Mouse (Mus musculus): Measurements from ENCODE around the gene P2rx4.

The P2rx4 gene

GRCm38 (mm10) chr5:122703574-122703973 lies 3.8 kb upstream of the P2rx4 start:
- DNase-seq (ENCODE audit: low spot score in 2 of 2): no peak

- no peak for DNase-seq (ENCODE audit: low spot score in 2 of 2)
These were observed 2.8 kb upstream of the P2rx4 start for GRCm38 (mm10) chr5:122704571-122704970.

- no peak for DNase-seq (ENCODE audit: low spot score in 2 of 2)
These were observed 2.2 kb upstream of the P2rx4 start for GRCm38 (mm10) chr5:122705174-122705573.

GRCm38 (mm10) chr5:122706917-122707275 lies 448 bp upstream of the P2rx4 start:
- no peak for DNase-seq (ENCODE audit: low spot score in 2 of 2)

DNA sequence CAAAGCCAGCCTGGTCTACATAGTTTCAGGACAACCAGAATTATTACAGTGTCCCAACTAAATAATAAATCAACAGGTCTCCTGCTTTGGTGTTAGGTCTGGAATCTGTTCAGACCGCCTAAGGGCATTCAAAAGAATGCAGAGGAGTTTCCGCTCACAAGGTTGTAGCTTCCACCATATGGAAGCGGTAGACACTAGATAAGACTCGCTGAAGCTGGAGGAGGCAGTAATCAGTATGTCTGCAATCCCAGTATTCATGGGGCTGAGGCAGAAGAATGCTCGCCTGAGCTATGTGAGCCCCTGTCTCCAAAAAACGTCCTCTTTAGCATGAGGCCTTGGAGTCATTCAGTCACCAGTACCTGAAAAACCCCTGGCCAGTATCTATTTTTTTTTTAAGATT lies 1.5 kb downstream of the P2rx4 start:
- DNase-seq (ENCODE audit: low spot score in 2 of 2): no peak

DNA sequence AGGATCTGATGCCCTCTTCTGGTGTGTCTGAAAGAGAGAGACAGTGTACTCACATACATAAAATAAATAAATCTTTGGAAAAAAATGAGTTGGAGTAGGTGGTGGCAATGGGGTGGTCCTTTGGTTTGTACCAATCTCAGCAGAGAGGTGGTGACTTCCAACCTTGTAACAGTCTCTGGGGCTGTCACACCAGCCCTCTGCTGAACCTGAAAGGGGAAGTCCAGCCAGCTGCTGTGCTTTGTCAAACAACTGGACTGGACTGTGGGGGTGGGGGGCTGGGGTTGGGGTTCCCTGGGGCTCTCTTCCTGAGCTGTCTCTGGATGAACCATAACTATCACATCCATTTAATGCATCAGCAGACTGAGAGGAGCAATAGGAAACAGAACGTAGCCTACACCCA lies 8.4 kb downstream of the P2rx4 start:
- DNase-seq (ENCODE audit: low spot score in 2 of 2): no peak

DNA sequence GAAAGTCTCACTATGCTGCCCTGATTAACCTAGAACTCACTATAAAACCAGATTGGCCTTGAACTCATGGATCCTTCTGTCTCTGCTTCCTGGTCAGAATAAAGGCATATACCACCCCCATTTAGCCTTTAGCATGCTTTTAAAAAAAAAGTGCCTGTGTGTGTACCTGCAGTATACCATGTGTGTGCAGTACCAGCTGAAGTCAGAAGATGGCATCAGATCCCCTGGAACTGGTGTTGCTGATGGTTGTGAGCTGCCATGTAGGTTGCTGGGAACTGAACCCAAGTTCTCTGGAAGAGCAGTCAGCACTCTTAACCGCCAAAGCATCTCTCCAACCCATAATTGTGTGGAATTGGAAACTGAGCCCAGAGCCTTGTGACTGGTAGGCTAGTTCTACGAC lies 9.4 kb downstream of the P2rx4 start:
- no peak for DNase-seq (ENCODE audit: low spot score in 2 of 2)

GRCm38 (mm10) chr5:122718400-122718799 lies 11.1 kb downstream of the P2rx4 start:
- no peak for DNase-seq (ENCODE audit: low spot score in 2 of 2)

GRCm38 (mm10) chr5:122719168-122719567 lies 11.8 kb downstream of the P2rx4 start:
- no peak for DNase-seq (ENCODE audit: low spot score in 2 of 2)

- DNase-seq (ENCODE audit: low spot score in 2 of 2): no peak
These were observed 18.1 kb downstream of the P2rx4 start for GRCm38 (mm10) chr5:122725453-122725852.

GRCm38 (mm10) chr5:122726068-122726467 lies 18.7 kb downstream of the P2rx4 start:
- DNase-seq (ENCODE audit: low spot score in 2 of 2): peak; percentile 53 to 65

DNA sequence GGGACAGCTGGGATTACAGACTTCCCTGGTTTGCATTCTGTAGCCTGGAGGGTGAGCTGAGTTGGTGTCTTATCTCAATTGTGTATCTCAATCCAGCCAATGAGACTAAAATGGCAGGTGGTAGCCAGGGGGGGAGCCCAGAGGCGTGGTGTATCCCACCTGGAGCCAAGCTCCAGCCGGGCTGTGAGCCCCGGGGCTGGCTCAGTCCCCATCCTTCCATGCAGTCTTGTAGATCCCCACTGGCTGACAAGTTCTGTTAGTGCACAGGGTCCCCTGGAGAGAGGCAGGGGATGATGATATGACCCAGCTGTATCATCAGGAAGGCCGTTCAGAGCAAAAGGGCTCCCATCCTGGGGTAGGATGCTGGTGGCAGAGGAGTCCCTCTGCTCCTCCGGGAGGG lies 19.3 kb downstream of the P2rx4 start:
- DNase-seq (ENCODE audit: low spot score in 2 of 2): no peak

- DNase-seq (ENCODE audit: low spot score in 2 of 2): no peak
These were observed 19.8 kb downstream of the P2rx4 start for GRCm38 (mm10) chr5:122727096-122727495.

DNA sequence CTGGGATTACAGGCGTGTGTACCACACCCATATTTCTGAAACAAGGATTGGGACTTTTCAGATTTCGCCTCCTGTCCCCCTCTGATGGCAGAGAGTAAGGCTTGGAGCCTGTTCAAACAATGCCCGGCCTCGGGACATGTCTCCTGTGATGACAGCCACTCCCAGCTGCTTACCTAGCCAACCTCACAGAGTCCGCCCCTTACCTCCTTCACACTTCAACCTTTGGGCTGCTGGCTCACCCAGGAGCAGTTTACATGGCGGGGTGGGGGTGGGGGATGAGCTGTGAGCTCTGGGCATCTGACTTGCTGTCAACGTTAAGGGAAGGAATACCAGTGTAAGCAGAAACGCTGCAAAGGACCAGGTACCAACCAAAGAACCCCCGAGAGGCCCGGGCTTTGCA lies 23.4 kb downstream of the P2rx4 start:
- no peak for DNase-seq (ENCODE audit: low spot score in 2 of 2)

GRCm38 (mm10) chr5:122731321-122731720 lies 24.0 kb downstream of the P2rx4 start:
- peak; percentile 48 to 65 for DNase-seq (ENCODE audit: low spot score in 2 of 2)

- peak; percentile 28 to 40 for DNase-seq (ENCODE audit: low spot score in 2 of 2)
These were observed 24.8 kb downstream of the P2rx4 start for GRCm38 (mm10) chr5:122731991-122732673.

- peak in 1 of 2 experiments; percentile 8 for DNase-seq (ENCODE audit: low spot score in 2 of 2)
These were observed 26.5 kb downstream of the P2rx4 start for GRCm38 (mm10) chr5:122733881-122734280.

DNA sequence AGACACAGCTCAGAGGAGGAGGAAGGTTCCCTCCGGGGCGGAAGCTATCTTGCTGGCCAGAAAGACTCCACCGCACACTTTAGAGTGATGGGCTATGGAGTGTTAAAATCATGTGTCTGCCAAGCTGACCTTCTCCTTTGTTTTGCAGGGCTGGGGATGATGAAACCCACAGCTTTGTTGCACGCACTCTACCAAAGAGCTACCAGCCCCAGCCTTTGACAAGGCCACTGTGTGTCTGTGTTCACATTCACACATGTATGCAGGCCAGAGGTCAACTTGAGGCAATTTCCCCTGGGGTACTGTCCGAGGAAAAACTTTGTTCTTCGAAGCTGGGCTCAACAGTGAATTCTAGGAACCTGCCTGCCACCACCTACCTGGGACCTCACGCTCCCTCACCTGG lies 28.5 kb downstream of the P2rx4 start:
- DNase-seq (ENCODE audit: low spot score in 2 of 2): no peak

GRCm38 (mm10) chr5:122736761-122737160 lies 29.4 kb downstream of the P2rx4 start:
- no peak for DNase-seq (ENCODE audit: low spot score in 2 of 2)

DNA sequence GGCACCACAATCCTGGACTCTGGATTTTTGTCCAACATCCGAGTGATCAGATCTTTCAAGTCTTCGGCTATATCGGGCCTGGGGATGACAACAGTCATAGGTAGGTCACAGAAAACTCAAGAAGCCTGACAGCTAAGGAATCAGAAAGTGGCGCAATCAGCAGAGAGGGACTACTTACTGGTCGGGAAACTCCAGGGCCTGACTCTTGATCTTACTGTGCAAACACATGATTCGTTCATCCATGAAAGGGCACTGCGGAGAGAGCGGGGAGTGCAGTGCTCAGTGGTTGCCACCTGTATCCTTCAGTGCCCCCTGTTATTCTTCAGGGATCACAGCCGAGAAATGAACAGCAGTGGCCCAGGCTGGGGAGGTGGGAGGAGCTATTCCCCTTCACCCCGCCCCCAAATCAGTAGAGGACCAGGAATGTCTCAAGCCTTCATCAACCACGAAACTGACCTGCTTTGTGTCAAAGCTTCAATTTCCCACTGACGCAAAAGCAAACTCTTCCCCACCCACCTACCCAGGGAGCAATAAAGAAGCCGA lies 36.6 kb downstream of the P2rx4 start:
- DNase-seq (ENCODE audit: low spot score in 2 of 2): no peak

DNA sequence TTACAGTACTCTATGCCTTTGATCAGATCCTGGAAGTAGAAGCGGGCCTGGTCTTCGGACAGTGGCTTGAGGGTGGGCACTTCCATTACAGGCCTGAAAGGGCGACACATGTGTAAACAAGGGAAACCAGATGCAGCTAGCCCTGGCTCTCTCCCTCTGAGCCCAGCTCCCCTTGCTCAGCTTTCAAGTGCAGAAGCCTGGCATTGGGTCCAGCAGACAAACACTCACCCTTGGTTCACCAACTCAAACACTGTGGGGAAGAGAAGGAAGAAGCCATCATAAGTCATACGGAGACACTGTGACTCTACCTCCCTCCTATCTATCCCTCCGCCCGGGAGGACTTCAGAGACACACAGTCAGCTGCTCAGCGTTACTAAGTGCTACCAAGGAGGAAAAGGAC lies 40.6 kb downstream of the P2rx4 start:
- DNase-seq (ENCODE audit: low spot score in 2 of 2): no peak

DNA sequence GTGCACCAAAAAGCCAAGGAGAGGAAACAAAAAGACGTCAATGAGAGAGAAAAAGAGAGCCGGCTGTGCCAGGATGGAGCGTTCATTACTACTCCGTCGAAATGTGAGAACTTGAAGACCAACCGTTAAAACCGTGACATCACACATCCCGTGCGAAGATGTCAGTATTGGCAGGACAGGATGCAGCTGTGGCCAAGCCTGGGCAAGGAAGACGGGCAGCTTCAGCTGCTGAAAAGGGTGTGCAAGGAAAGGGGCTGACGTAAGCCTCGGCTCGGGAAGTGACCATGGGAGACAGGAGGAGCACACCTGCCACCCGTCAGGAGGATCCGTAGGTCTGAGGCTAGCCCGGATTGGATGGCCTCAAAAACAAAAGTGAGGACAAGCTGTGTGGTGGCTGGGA lies 47.1 kb downstream of the P2rx4 start:
- DNase-seq (ENCODE audit: low spot score in 2 of 2): no peak

DNA sequence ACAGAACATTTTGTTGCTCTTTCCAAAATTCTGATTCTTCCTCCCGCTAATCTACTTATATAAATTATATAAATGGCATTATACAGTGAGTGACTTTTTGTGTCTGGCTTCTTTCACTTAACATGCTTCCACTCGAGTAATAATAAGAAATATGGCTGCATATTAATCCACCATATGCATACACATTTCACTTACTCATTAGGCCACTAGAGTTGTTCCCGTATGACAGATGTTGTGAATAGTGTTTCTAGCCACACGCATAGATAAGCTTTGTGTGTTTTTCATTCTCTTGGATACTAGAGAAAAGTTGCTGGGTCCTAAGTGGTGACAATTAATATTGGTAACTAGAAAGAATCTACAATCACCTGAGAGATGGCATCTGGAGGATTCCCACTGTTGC lies 48.3 kb downstream of the P2rx4 start:
- DNase-seq (ENCODE audit: low spot score in 2 of 2): no peak

- DNase-seq (ENCODE audit: low spot score in 2 of 2): no peak
These were observed 48.8 kb downstream of the P2rx4 start for GRCm38 (mm10) chr5:122756144-122756543.
